8 mouse cellular contexts compared by ENCODE assay signal in the genomic region with DNA sequence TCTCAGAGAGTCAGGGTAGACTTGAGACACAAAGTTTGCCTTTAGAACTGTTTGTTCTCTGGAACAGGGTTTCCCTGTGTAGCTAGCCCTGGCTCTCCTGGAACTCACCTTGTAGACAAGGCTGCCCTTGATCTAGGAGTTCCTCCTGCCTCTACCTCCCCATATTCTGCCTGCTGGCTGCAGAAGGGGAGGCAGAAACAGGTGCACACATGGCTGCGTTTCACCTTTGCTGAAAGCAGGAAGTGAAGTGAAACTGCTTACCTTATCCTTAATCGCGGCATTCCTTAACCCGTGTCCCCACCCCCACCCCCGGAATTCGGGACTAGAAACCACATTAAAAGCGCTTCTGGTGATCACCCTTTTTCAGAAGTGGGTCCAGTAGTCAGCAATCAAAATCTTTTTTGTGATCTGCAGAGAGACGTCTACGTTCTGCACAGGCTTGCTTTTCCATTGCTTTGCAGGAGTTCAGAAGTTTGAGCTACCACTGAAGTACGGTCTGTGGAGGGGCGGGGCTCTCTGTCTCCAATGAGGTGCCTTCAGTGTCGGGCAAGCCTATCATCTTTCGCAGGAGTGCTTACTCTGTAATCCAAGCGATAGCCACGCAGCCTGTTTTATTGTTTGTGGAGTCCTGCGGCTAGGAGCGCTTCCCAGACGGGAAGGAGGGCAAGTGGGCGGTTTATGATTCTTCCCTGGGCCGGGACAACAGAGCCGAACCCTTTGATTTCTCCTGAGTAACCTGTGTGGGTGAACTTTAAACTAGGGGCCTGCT.
DNase-seq lines count a peak whose midpoint lies in the region; ATAC-seq and TF ChIP-seq lines count a peak whose summit lies in the region.

No protein-coding gene starts in this region.

- no peaks in the 10 kb centered on the region for H3K9me3 ChIP-seq in G1E (replicated peaks)
- no peaks in the 10 kb centered on the region for H3K9me3 ChIP-seq in forebrain, embryonic 15.5 days
- no peaks in the 10 kb centered on the region for H3K9me3 ChIP-seq in liver, postnatal 0 days (ENCODE audit: low read length)
- H3K9me3 ChIP-seq in neural tube, embryonic 15.5 days (replicated peaks), result no peaks in the 10 kb centered on the region

- no peak for TF ChIP-seq EP300 in liver, postnatal 0 days (IDR thresholded peaks at IDR 0.05; ENCODE audit: low read depth)

- no peaks in the 10 kb centered on the region for H3K36me3 ChIP-seq in G1E (replicated peaks)
- no peaks in the 10 kb centered on the region for H3K36me3 ChIP-seq in forebrain, embryonic 15.5 days
- no peaks in the 10 kb centered on the region for H3K36me3 ChIP-seq in liver, postnatal 0 days (replicated peaks; ENCODE audit: insufficient read depth, low read length)
- no peaks in the 10 kb centered on the region for H3K36me3 ChIP-seq in neural tube, embryonic 15.5 days

- peaks cover 2% of the 10 kb centered on the region; the same call in 1 of the 2 replicates for H3K4me1 ChIP-seq in G1E (ENCODE audit: insufficient read depth, low read depth, low read length)
- H3K4me1 ChIP-seq in forebrain, embryonic 15.5 days, result peaks cover 58% of the 10 kb centered on the region
- H3K4me1 ChIP-seq in liver, postnatal 0 days (ENCODE audit: insufficient read depth), result peaks cover 10% of the 10 kb centered on the region; the same call in 1 of the 2 replicates
- H3K4me1 ChIP-seq in neural tube, embryonic 15.5 days, result peaks cover 51% of the 10 kb centered on the region

- intact Hi-C loops in heart, postnatal 14 days (cut with DNase I), result no loop called here

- no peak for DNase-seq in G1E (ENCODE audit: low spot score)
- DNase-seq in cerebellum, adult 11 months, result peak; percentile 41
- peak; percentile 71 to 79 for DNase-seq in heart, postnatal 14 days
- DNase-seq in kidney, postnatal 36 days, result peak; percentile 92 to 94
- peak; percentile 70 for DNase-seq in liver, postnatal 0 days
- DNase-seq in thymus, postnatal 36 days, result peak; percentile 75 to 80

- peak; percentile 28; the same call in 1 of the 2 replicates for ATAC-seq in G1E (ENCODE audit: extremely low read depth, insufficient number of reproducible peaks, low FRiP score, poor library complexity, severe bottlenecking)
- peak; percentile 94 for ATAC-seq in forebrain, embryonic 15.5 days (replicated peaks)
- peak; percentile 96 for ATAC-seq in liver, postnatal 0 days
- peak; percentile 91 for ATAC-seq in neural tube, embryonic 15.5 days (ENCODE audit: low FRiP score)

- peak overlapping the region; percentile 72 for H3K9ac ChIP-seq in forebrain, embryonic 15.5 days (replicated peaks)
- H3K9ac ChIP-seq in liver, postnatal 0 days (replicated peaks), result no peak overlapping the region
- H3K9ac ChIP-seq in neural tube, embryonic 15.5 days (replicated peaks), result peak overlapping the region; percentile 61

- TF ChIP-seq CTCF in G1E (IDR thresholded peaks at IDR 0.05; ENCODE audit: low read depth, low read length), result no peak
- TF ChIP-seq CTCF in liver, postnatal 0 days (IDR thresholded peaks at IDR 0.05; ENCODE audit: low read depth), result no peak

- WGBS in forebrain, embryonic 15.5 days, result under 1% methylated on average over 21 of the region's 21 CpGs
- WGBS in liver, postnatal 0 days (ENCODE audit: insufficient replicate concordance), result under 1% methylated on average over 21 of the region's 21 CpGs
- under 1% methylated on average over 21 of the region's 21 CpGs for WGBS in neural tube, embryonic 15.5 days

- H3K4me3 ChIP-seq in G1E (ENCODE audit: low read depth, low read length), result no peak overlapping the region
- peak overlapping the region; percentile 47 for H3K4me3 ChIP-seq in forebrain, embryonic 15.5 days
- H3K4me3 ChIP-seq in liver, postnatal 0 days (ENCODE audit: low read depth, low read length), result peak overlapping the region; percentile 36
- H3K4me3 ChIP-seq in neural tube, embryonic 15.5 days (replicated peaks), result peak overlapping the region; percentile 58

- H3K4me2 ChIP-seq in forebrain, embryonic 15.5 days (replicated peaks), result peak overlapping the region; percentile 49
- H3K4me2 ChIP-seq in liver, postnatal 0 days (ENCODE audit: low read depth, low read length), result peak overlapping the region; percentile 68
- H3K4me2 ChIP-seq in neural tube, embryonic 15.5 days, result peak overlapping the region; percentile 84

- peaks cover 12% of the 10 kb centered on the region; the same call in 1 of the 2 replicates for H3K27me3 ChIP-seq in G1E (ENCODE audit: insufficient read depth, low read length)
- H3K27me3 ChIP-seq in forebrain, embryonic 15.5 days, result no peaks in the 10 kb centered on the region
- H3K27me3 ChIP-seq in liver, postnatal 0 days (ENCODE audit: insufficient read depth, low read length), result no peaks in the 10 kb centered on the region
- H3K27me3 ChIP-seq in neural tube, embryonic 15.5 days (replicated peaks), result no peaks in the 10 kb centered on the region

- H3K27ac ChIP-seq in forebrain, embryonic 15.5 days (replicated peaks), result peak overlapping the region; percentile 64
- H3K27ac ChIP-seq in liver, postnatal 0 days (ENCODE audit: low read depth), result peak overlapping the region; percentile 44
- H3K27ac ChIP-seq in neural tube, embryonic 15.5 days (replicated peaks), result peak overlapping the region; percentile 74

Comparison
In these comparisons a context has a peak if more than half of its experiments do, and no peak if none do; other contexts are left out.
1. ATAC-seq: peak in every context shown above with its lines; median percentile 96 in liver, postnatal 0 days; 94 in forebrain, embryonic 15.5 days; 91 in neural tube, embryonic 15.5 days; 28 in G1E.